Mouse (Mus musculus) MN1 (cell line): ENCODE results near the gene Mpdu1.
"Not testable (repeated sequence)": the region's sequence is repeated elsewhere in the genome, so short reads cannot be mapped to it uniquely, and the experiment has no call there.

Experiments used
- DNase-seq: peaks from one replicate; pipeline ENCODE4 v3.0.0-alpha.2; 2016; ENCODE audit warnings: low spot score

Mpdu1 gene

GRCm38 (mm10) chr11:69665457-69665960 is 3.1 kb upstream of the Mpdu1 start:
- no peak for DNase-seq

- DNase-seq: no peak
Observed at GRCm38 (mm10) chr11:69664841-69665240, 2.4 kb upstream of the Mpdu1 start.

GRCm38 (mm10) chr11:69663795-69664194 is 1.4 kb upstream of the Mpdu1 start:
- DNase-seq: peak; percentile 37

GRCm38 (mm10) chr11:69662967-69663671 is 677 bp upstream of the Mpdu1 start:
- DNase-seq: no peak

DNA sequence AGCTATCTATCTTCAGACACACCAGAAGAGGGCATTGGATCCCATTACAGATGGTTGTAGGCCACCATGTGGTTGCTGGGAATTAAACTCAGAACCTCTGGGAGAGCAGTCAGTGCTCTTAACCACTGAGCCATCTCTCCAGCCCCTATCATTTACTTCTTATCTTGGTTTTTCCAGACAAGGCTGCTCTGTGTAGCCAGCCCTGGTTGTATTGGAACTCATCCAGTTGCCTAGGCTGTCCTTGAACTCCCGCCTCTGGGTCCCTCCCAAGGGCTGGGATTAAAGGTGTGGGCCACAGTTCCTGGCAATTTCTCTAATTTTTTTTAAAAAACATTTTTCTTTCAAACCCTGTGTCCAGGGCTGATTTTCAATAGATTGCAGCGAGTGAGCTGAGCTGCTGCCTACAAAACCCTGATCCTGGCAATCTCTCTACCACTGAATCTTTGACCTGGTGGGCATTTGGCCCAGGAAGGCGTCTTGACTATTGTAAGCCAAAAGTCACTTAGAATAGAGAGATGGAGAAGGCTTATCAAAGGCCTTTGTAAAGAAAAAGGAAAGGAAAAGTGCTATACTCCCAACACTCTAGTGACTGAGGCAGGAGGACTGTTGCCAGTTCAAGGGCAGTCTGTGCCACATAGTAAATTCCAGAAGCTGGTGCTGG is 1.1 kb downstream of the Mpdu1 start:
- no peak for DNase-seq

- DNase-seq: no peak
Observed at GRCm38 (mm10) chr11:69657462-69657881, 5.0 kb downstream of the Mpdu1 start.

DNA sequence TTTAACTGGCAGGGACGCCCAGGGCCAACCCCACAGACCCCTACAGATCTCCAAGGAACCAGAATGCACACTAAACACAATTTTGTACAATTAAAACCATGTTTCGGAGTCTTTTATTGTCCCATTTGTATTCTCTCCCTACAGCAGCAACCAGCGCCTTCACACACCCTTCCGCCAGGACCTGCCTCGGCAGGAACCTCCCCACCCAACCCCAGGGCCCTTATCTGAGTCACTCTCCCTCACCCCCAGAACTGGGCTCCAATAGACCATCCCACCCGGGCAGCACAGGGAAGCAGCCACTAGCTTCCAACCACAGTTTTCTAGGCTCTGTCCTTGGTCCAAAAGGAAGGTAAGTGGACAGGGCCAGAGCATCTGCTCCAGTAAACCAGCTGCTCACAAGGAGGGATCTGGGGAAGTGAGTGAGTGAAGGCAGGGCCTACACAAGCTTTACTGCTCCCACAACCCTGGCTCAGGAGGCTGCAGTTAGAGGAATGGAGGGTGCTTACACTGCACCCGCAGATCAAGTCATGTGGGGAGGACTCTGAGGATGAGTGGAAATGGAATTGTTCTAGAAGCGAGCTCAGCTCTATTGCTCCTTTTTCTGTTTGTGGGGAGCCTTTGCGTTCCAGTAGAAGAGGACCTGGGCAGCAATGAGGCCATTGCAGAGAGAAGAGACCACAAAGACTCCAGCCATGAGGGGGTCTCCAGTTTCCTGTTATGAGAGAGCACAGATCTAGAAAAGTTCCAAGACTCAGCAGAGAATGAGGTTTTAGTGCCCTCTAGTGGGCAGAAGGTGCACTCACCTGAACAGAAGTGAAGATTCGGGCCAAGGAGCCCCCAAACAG is 5.6 kb downstream of the Mpdu1 start:
- peak; percentile 62 for DNase-seq

- no peak for DNase-seq
Observed at GRCm38 (mm10) chr11:69656065-69656455, 6.4 kb downstream of the Mpdu1 start.

GRCm38 (mm10) chr11:69655264-69656064 is 7.0 kb downstream of the Mpdu1 start, which contains the start of gene Sox15:
TSS of gene Sox15 (plus strand) at chr11:69655314.
- no peak for DNase-seq

GRCm38 (mm10) chr11:69654760-69655159 is 7.7 kb downstream of the Mpdu1 start:
- no peak for DNase-seq

- peak; percentile 70 for DNase-seq
Observed at GRCm38 (mm10) chr11:69653399-69653798, 9.0 kb downstream of the Mpdu1 start.

DNA sequence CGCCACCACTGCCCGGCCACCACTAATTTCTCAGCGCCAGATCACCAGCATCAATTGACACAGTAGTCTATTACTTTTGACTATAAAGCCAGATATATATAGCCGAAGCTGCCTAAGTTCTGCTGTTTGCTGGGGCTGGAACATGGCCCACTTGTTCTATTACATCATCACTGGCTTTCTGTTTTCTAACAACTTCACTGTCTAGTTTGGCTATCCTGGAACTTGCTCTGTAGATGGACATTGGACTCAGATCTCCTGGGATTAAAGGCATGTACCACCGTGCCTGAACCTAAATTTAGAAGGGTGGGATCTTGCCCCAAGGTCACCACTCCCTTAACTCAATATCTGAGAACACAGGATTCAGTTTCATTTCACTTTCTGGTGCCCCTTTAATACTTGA is 16.6 kb downstream of the Mpdu1 start:
- DNase-seq: no peak

DNA sequence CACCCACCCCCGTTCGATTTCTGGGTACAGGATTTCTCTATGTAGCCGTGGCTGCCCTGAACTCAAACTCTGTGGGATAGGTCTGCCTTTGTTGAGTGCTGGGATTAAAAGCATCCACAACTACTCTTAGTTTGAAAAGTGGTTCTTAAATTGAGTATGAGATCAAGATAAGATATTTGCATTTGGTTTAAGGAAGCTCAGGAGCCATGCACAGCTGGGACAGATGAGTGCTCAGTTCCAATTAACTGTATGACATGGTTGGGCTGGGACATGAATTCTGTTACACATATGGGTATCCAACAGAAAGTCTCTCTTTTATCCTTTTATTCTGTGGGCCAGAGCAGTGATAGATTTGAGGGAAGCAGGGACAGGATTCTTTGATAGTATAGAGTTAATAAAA is 27.0 kb downstream of the Mpdu1 start:
- no peak for DNase-seq

GRCm38 (mm10) chr11:69633128-69633866 is 29.1 kb downstream of the Mpdu1 start:
- DNase-seq: peak; percentile 56

DNA sequence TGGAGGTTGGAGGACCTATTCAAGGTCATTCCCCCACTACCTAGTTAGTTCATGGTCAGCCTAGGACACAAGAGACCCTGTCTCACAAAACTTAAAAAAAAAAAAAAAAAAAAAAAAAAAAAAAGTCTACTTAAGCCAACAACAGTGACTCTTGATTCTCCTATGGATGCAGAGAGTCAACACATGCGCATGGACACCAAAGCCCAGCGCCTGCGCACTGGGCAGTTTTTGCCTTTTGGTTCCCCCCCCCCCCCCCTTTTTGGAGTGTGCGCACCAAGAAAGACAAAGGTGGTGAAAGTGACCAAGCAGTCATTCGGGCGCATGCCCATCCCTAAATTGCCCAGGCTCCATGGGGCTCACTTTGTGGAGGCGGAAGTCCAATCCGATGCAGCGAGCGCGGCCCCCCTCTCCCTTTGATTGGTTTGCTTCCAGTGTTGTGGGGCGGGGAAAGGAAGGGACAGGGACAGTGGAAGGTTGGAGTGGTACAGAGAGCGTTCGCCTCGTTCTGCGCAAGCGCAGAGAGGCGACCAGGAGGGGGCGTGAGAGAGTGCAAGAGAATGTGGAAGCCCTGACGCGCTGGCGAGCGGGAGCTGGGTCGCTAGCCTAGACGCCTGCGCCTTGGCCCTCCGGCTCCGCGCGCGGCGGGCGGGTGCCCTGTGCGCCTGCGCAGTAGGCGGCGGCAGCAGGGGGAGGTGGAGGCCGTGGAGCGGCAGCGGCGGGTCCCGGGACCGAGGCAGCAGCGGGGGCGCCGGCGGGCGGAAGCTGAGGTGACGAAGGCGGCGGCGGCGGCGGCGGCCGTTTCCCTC is 30.0 kb downstream of the Mpdu1 start, which contains the start of gene Fxr2:
Fxr2 (plus strand) TSS at position 707 of the 806 bp plus-strand sequence.
- DNase-seq: peak; percentile 98

DNA sequence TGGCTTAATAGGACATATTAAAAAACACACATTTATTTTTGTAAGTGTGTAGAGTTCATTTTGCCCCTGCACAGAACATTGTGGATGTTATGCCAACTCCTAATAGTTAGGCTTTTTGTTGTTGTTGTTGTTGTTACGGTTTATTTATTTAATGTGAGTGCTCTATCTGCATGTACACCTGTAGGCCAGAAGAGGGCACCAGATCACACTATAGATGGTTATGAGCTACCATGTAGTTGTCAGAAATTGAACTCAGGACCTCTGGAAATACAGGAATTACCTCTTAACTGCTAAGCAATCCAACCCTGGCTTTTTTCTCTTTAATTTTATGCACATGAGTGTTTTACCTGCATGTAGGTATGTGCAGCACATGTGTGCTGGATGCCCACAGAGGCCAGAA is 32.6 kb downstream of the Mpdu1 start:
- peak; percentile 28 for DNase-seq

GRCm38 (mm10) chr11:69628286-69628685 is 34.2 kb downstream of the Mpdu1 start:
- DNase-seq: peak; percentile 83

- not testable (repeated sequence) for DNase-seq
Observed at GRCm38 (mm10) chr11:69624339-69624738, 38.1 kb downstream of the Mpdu1 start.

DNA sequence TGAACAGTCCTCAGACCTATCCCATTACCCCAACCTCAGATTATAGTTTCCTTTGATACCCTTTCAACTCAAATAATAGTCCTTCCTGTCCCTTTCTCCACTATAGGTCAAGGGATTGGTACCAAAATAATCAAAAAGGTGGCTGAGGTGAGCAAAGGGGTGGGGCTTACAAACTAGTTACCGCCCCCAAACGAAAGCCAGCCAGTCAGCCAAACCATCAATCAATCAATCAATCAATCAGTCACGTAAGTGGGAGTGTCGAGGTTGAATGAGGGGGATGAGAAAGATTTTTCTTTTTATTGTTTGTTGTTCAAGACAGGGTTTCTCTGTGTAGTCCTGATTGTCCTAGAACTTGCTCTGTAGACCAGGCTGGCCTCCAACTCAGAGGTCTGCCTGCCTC is 39.4 kb downstream of the Mpdu1 start:
- DNase-seq: no peak

DNA sequence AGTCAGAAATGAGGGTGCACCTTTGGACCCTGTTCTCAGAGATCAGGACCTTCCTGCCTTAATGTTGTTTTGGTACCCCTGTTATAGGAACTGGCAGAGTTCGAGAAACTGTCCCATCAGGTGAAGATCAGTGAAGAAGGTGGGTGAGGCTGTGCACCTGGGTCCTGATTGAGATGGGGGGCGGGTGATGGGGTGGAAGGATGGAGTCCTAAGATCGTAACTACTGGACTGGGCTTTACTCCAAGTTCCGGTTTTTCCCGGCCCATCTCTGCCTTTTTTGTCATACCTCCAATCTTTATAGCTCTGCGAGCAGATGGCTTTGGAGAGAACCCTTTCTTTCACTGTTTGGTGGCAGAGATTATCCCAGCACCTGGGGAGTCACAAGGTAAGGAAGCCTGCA is 40.0 kb downstream of the Mpdu1 start:
- no peak for DNase-seq
